Mouse (Mus musculus) CH12.LX (cell line): Measurements from ENCODE around the gene Kcnk3. TPM values are rescaled to one million over a fixed set of nuclear protein-coding genes. Genes with fewer than 3 reads are reported as not detected.

Experiments
- DNase-seq: peaks from one replicate; pipeline ENCODE4 v3.0.0-alpha.2; 2013; ENCODE audit errors: extremely low read depth
- H3K27ac ChIP-seq: 2 replicates; pipeline ENCODE4 v1.5.1; 2012; ENCODE audit warnings: low read depth, mild to moderate bottlenecking, control low read depth, moderate library complexity; ENCODE audit not compliant: insufficient read depth
- H3K27me3 ChIP-seq: replicated peaks from 2 replicates; pipeline ENCODE3; 2012; ENCODE audit warnings: inconsistent platforms
- H3K36me3 ChIP-seq, 2 experiments: replicated peaks in 1 of 2; 2 replicates each; pipeline versions ENCODE3 to v1.6.1; 2012; ENCODE audit warnings: inconsistent platforms in 1 of 2, low read length in 1 of 2, mild to moderate bottlenecking in 1 of 2, mixed read lengths in 1 of 2, moderate library complexity in 1 of 2; ENCODE audit not compliant: control insufficient read depth in 1 of 2, insufficient read depth in 1 of 2
- H3K4me1 ChIP-seq, 2 experiments: 2 replicates each; pipeline ENCODE4 v1.6.1; 2012; ENCODE audit warnings: inconsistent platforms in 1 of 2, moderate library complexity in 1 of 2; ENCODE audit not compliant: insufficient read depth in 2 of 2, control insufficient read depth in 1 of 2
- H3K4me2 ChIP-seq: 2 replicates; pipeline ENCODE4 v1.6.1; 2012; ENCODE audit warnings: low read depth, mild to moderate bottlenecking, control low read depth; ENCODE audit not compliant: poor library complexity, insufficient read depth, severe bottlenecking
- H3K4me3 ChIP-seq, 3 experiments: fragments of 150-350 bp in 1 of 3; sonication (generic) in 1 of 3; replicated peaks in 1 of 3; 2 replicates each; pipeline versions ENCODE3 to v1.5.1; 2011 to 2012; ENCODE audit warnings: low read depth in 2 of 3, low read length in 2 of 3, mild to moderate bottlenecking in 2 of 3, moderate library complexity in 2 of 3, control low read depth in 1 of 3, improper control_type of control experiment in 1 of 3, inconsistent platforms in 1 of 3, mixed read lengths in 1 of 3; ENCODE audit not compliant: poor library complexity in 1 of 3
- H3K79me2 ChIP-seq: replicated peaks from 2 replicates; pipeline ENCODE4 v1.6.1; 2012; ENCODE audit warnings: mild to moderate bottlenecking, moderate library complexity; ENCODE audit not compliant: control insufficient read depth, poor library complexity, insufficient read depth, severe bottlenecking; ENCODE audit errors: extremely low read depth
- H3K9ac ChIP-seq: 2 replicates; pipeline ENCODE4 v1.6.1; 2012; ENCODE audit warnings: low read depth, mild to moderate bottlenecking, control low read depth, moderate library complexity; ENCODE audit not compliant: insufficient read depth
- H3K9me3 ChIP-seq: replicated peaks from 2 replicates; pipeline ENCODE3; 2012; ENCODE audit warnings: low read length, inconsistent platforms, mixed read lengths
- CTCF ChIP-seq, 2 experiments: IDR thresholded peaks in 1 of 2; conservative IDR thresholded peaks in 1 of 2; 2 replicates each; pipeline ENCODE4 v1.5.1; 2011 to 2012; ENCODE audit warnings: low read depth in 2 of 2, low read length in 2 of 2, improper control_type of control experiment in 1 of 2, inconsistent platforms in 1 of 2, mild to moderate bottlenecking in 1 of 2, moderate library complexity in 1 of 2
- E2F4 ChIP-seq: IDR thresholded peaks from 2 replicates; pipeline ENCODE4 v1.6.1; 2011; ENCODE audit warnings: low read depth, low read length, improper control_type of control experiment; ENCODE audit not compliant: insufficient replicate concordance
- ELF1 ChIP-seq: IDR thresholded peaks from 2 replicates; pipeline ENCODE4 v1.6.1; 2014; ENCODE audit warnings: low read depth, mild to moderate bottlenecking, inconsistent platforms, low read length, improper control_type of control experiment
- EP300 ChIP-seq: IDR thresholded peaks from 2 replicates; pipeline ENCODE4 v1.6.1; 2011; ENCODE audit warnings: low read length, improper control_type of control experiment
- ETS1 ChIP-seq: conservative IDR thresholded peaks from 2 replicates; pipeline ENCODE4 v1.6.1; 2012; ENCODE audit warnings: low read depth, mild to moderate bottlenecking, inconsistent platforms, low read length, improper control_type of control experiment, moderate library complexity
- GABPA ChIP-seq: IDR thresholded peaks from 2 replicates; pipeline ENCODE4 v1.6.1; 2012; ENCODE audit warnings: low read depth, low read length, improper control_type of control experiment, inconsistent platforms; ENCODE audit not compliant: insufficient replicate concordance
- IRF4 ChIP-seq: IDR thresholded peaks from 2 replicates; pipeline ENCODE4 v1.6.1; 2014; ENCODE audit warnings: low read depth, mild to moderate bottlenecking, inconsistent platforms, low read length, improper control_type of control experiment
- JUND ChIP-seq: conservative IDR thresholded peaks from 2 replicates; pipeline ENCODE4 v1.6.1; 2011; ENCODE audit warnings: low read depth, low read length, improper control_type of control experiment
- MAFK ChIP-seq: IDR thresholded peaks from 2 replicates; pipeline ENCODE4 v1.6.1; 2011; ENCODE audit warnings: low read length, improper control_type of control experiment; ENCODE audit not compliant: insufficient replicate concordance
- MAZ ChIP-seq: IDR thresholded peaks from 2 replicates; pipeline ENCODE4 v1.6.1; 2012; ENCODE audit warnings: low read depth, mild to moderate bottlenecking, inconsistent platforms, low read length, improper control_type of control experiment, moderate library complexity
- MXI1 ChIP-seq: IDR thresholded peaks from 2 replicates; pipeline ENCODE4 v1.6.1; 2011; ENCODE audit warnings: mild to moderate bottlenecking, low read depth, low read length, improper control_type of control experiment
- NRF1 ChIP-seq: IDR thresholded peaks from 2 replicates; pipeline ENCODE4 v1.6.1; 2014; ENCODE audit warnings: low read depth, mild to moderate bottlenecking, inconsistent platforms, low read length, improper control_type of control experiment, moderate library complexity
- PAX5 ChIP-seq: IDR thresholded peaks from 2 replicates; pipeline ENCODE4 v1.6.1; 2012; ENCODE audit warnings: low read length, inconsistent platforms, mixed read lengths
- POLR2A ChIP-seq: IDR thresholded peaks from 2 replicates; pipeline ENCODE4 v1.6.1; 2011; ENCODE audit warnings: low read depth, mild to moderate bottlenecking, improper control_type of control experiment, low read length
- RAD21 ChIP-seq: IDR thresholded peaks from 2 replicates; pipeline ENCODE4 v1.6.1; 2011; ENCODE audit warnings: low read depth, mild to moderate bottlenecking, low read length, improper control_type of control experiment, moderate library complexity
- RCOR1 ChIP-seq: conservative IDR thresholded peaks from 2 replicates; pipeline ENCODE4 v1.6.1; 2012; ENCODE audit warnings: low read depth, mild to moderate bottlenecking, inconsistent platforms, low read length, improper control_type of control experiment
- SMC3 ChIP-seq: IDR thresholded peaks from 2 replicates; pipeline ENCODE4 v1.6.1; 2011; ENCODE audit warnings: low read depth, low read length, improper control_type of control experiment
- TCF12 ChIP-seq: IDR thresholded peaks from 2 replicates; pipeline ENCODE4 v1.6.1; 2014; ENCODE audit warnings: low read depth, mild to moderate bottlenecking, inconsistent platforms, low read length, improper control_type of control experiment
- UBTF ChIP-seq: IDR thresholded peaks from 2 replicates; pipeline ENCODE4 v1.6.1; 2012; ENCODE audit warnings: low read depth, mild to moderate bottlenecking, inconsistent platforms, low read length, improper control_type of control experiment, moderate library complexity
- USF1 ChIP-seq: IDR thresholded peaks from 2 replicates; pipeline ENCODE4 v1.6.1; 2014; ENCODE audit warnings: low read depth, mild to moderate bottlenecking, inconsistent platforms, low read length, improper control_type of control experiment
- USF2 ChIP-seq: conservative IDR thresholded peaks from 2 replicates; pipeline ENCODE4 v1.6.1; 2011; ENCODE audit warnings: low read depth, low read length, improper control_type of control experiment
- ZC3H11A ChIP-seq: IDR thresholded peaks from 2 replicates; pipeline ENCODE4 v1.6.1; 2012; ENCODE audit warnings: low read depth, mild to moderate bottlenecking, inconsistent platforms, low read length, improper control_type of control experiment
- ZKSCAN1 ChIP-seq: IDR thresholded peaks from 2 replicates; pipeline ENCODE4 v1.6.1; 2012; ENCODE audit warnings: low read depth, inconsistent platforms, low read length, improper control_type of control experiment, borderline replicate concordance
- ZMIZ1 ChIP-seq: IDR thresholded peaks from 2 replicates; pipeline ENCODE4 v1.6.1; 2012; ENCODE audit warnings: low read depth, mild to moderate bottlenecking, inconsistent platforms, low read length, improper control_type of control experiment
- ZNF384 ChIP-seq: IDR thresholded peaks from 2 replicates; pipeline ENCODE4 v1.6.1; 2012; ENCODE audit warnings: low read depth, low read length, improper control_type of control experiment, inconsistent platforms
- dilution Hi-C: fragments of 300-500 bp; cut with MboI; formaldehyde crosslinking; loops from 2 replicates; pipeline ENCODE4 v1.14.3; 2020; ENCODE audit warnings: low sequenced_read_pairs; ENCODE audit not compliant: extremely low pct_unique_long_range_greater_than_20kb, extremely low pct_ligation_motif_present
- in situ Hi-C: fragments of 300-500 bp; cut with MboI; formaldehyde crosslinking; loops from 3 replicates; pipeline ENCODE4 v1.14.3; 2019; ENCODE audit warnings: low sequenced_read_pairs, low pct_ligation_motif_present, low pct_unique_long_range_greater_than_20kb, mixed read lengths
- polyA plus RNA-seq: library from polyadenylated mRNA; unstranded; fragments of >175 nt; gene quantifications from 2 replicates; pipeline ENCODE4 v1.2.1, GENCODE M21; 2012; ENCODE audit warnings: low read depth; ENCODE audit not compliant: insufficient read length
- total RNA-seq, 2 experiments: library from RNA; depleted of rRNA; stranded (reverse); fragments of 300-350 nt in 1 of 2; fragments of >200 nt in 1 of 2; gene quantifications; 2 replicates each; pipeline ENCODE4 v1.2.3; 2012 to 2014

Gene Kcnk3
- total and polyA plus RNA-seq, 3 experiments = not detected

DNA sequence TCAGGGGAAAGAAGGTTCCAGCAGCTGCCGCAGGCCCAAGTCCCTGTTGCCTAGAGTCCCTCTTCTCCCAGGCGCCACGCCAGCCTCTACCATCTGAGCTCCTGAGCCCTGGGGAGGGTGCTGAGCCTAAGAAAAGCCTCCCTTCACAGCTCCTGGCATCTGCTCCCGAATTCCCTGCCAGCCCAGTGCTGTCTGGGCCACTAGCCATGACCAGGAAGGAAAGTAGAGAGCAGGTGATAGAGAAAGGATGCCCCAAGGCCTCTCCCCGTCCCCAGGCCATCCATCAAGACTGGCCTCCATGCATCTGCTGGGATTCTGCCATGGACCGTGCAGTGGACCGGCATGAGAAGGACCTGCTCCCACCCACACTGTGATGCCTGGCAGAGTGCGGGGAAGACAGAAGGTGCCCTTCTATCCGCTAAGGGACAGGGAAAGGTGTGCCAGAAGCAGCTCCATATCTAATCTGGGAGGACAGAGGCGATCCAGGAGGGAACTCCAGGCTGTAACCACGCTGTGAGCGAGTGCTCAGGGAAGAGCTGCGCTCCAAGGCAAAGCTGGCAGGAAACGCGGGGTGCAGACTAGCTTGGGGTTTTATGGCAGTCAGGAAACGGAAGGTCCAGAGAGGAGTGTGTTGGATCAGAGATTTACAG is 18.6 kb downstream of the Kcnk3 start:
- dilution Hi-C loops = no loop called here
- Histone ChIP-seq H3K36me3 (no peaks in the 10 kb centered on the region), H3K27me3 (no peaks in the 10 kb centered on the region)

GRCm38 (mm10) chr5:30609094-30609493 is 21.1 kb downstream of the Kcnk3 start:
- no peaks in the 10 kb centered on the region for H3K27me3 ChIP-seq
- no peak for DNase-seq
- H3K4me1 ChIP-seq = peaks cover 8 to 36% of the 10 kb centered on the region in 2 experiments
- no peak overlapping the region for H3K4me3 ChIP-seq
- TF ChIP-seq SMC3 (no peak), EP300 (no peak), ELF1 (no peak), RAD21 (no peak), ZC3H11A (no peak), UBTF (no peak), JUND (no peak), ZKSCAN1 (no peak), GABPA (no peak), ZNF384 (no peak), USF1 (no peak)
- dilution Hi-C loops = no loop called here
- H3K36me3 ChIP-seq = no peaks in the 10 kb centered on the region
- no peak overlapping the region for H3K27ac ChIP-seq
- no peaks in the 10 kb centered on the region for H3K9me3 ChIP-seq
- H3K4me2 ChIP-seq = no peak overlapping the region
- no peaks in the 10 kb centered on the region for H3K79me2 ChIP-seq
- in situ Hi-C loops = no loop called here
- H3K9ac ChIP-seq = no peak overlapping the region

More for the DNA sequence above, 18.6 kb downstream of the Kcnk3 start:
- no peaks in the 10 kb centered on the region for H3K9me3 ChIP-seq
- no peak overlapping the region for H3K27ac ChIP-seq
- TF ChIP-seq ZC3H11A (no peak), MAFK (no peak), RAD21 (no peak), UBTF (no peak), EP300 (no peak), TCF12 (no peak), PAX5 (no peak), ETS1 (no peak), ZNF384 (no peak), POLR2A (no peak), CTCF (conservative IDR thresholded peaks at IDR 0.05 in 1 of 2, IDR thresholded peaks at IDR 0.05 in 1 of 2; ENCODE audit: low read depth in 2 of 2, low read length in 2 of 2) (no peak), MXI1 (no peak), MAZ (no peak), ZMIZ1 (no peak), NRF1 (no peak), E2F4 (no peak), RCOR1 (no peak), USF2 (no peak), IRF4 (no peak)
- H3K4me2 ChIP-seq = no peak overlapping the region
- H3K4me1 ChIP-seq = peaks cover 2 to 16% of the 10 kb centered on the region in 2 experiments; a peak in 3 of 4 replicates
- no peaks in the 10 kb centered on the region for H3K79me2 ChIP-seq
- H3K9ac ChIP-seq = no peak overlapping the region
- in situ Hi-C loops = no loop called here
- DNase-seq = no peak
- no peak overlapping the region for H3K4me3 ChIP-seq
